Mouse (Mus musculus): ENCODE results near the gene Pknox2. TPM values are rescaled to one million over a fixed set of nuclear protein-coding genes. Genes with fewer than 3 reads are reported as not detected.

The Pknox2 gene
- polyA plus RNA-seq, 1 experiment from 2014 or later = 33.4 TPM

GRCm38 (mm10) chr9:37133495-37133894, 13.7 kb downstream of the Pknox2 start:
- H3K27ac ChIP-seq (ENCODE audit: low read depth, low read length) = no peak overlapping the region
- H3K4me3 ChIP-seq (ENCODE audit: low read depth, low read length) = no peak overlapping the region
- H3K4me1 ChIP-seq (ENCODE audit: control insufficient read depth, insufficient read depth, low read length) = peaks cover 12% of the 10 kb centered on the region
- H3K36me3 ChIP-seq (ENCODE audit: control insufficient read depth, insufficient read depth, low read length) = no peaks in the 10 kb centered on the region
- no peaks in the 10 kb centered on the region for H3K27me3 ChIP-seq (ENCODE audit: control insufficient read depth, insufficient read depth, low read length)
- no peak overlapping the region for H3K9ac ChIP-seq (replicated peaks; ENCODE audit: low read depth, low read length)
- WGBS = 85% methylated on average over 7 of the region's 7 CpGs
- no peaks in the 10 kb centered on the region for H3K9me3 ChIP-seq (ENCODE audit: control insufficient read depth, low read length)
- no peak for ATAC-seq (ENCODE audit: low read depth)
- H3K4me2 ChIP-seq (ENCODE audit: low read depth, low read length) = no peak overlapping the region

DNA sequence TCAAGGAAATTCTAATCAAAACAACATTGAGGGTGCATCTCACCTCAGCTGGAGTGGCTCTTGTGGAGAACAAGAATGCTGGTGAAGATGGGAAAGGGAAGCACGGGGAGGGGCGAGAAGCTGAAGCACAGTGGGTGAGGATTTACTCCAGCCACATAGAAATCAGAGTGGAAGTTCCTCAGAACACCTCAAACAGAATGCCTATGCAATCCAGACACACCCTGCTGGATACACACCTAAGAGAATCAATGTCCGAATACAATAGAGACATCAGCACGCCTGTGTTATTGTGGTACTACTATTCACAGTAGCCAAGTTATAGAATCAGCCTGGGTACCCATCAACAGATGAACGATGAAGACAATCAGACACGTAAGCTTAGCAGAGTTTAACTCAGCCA, 18.2 kb downstream of the Pknox2 start:
- Histone ChIP-seq H3K36me3 (ENCODE audit: control insufficient read depth, insufficient read depth, low read length) (no peaks in the 10 kb centered on the region), H3K4me2 (ENCODE audit: low read depth, low read length) (no peak overlapping the region), H3K27me3 (ENCODE audit: control insufficient read depth, insufficient read depth, low read length) (no peaks in the 10 kb centered on the region), H3K4me1 (ENCODE audit: control insufficient read depth, insufficient read depth, low read length) (no peaks in the 10 kb centered on the region), H3K27ac (ENCODE audit: low read depth, low read length) (no peak overlapping the region), H3K9ac (replicated peaks; ENCODE audit: low read depth, low read length) (no peak overlapping the region), H3K9me3 (ENCODE audit: control insufficient read depth, low read length) (no peaks in the 10 kb centered on the region), H3K4me3 (ENCODE audit: low read depth, low read length) (no peak overlapping the region)
- ATAC-seq (ENCODE audit: low read depth) = no peak
- 88% methylated on average over 6 of the region's 6 CpGs for WGBS

DNA sequence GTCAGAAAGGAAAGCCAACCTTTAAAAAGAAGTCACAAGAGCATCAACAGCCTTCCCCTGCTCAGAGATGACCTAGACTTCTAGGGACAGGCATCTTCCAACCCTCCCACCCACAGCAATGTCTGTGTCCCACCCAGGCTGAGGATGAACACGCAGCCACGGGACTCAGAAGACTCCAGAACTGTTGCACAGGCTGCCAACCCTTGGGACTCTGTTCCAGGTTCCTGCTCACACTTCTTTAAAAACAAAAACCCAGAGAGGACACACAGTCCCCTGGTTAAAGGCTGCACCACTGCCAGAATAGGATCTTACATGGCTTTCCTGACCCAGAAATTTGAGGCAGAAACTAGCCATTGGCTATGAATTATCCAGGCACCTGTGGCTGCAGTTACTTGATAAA, 21.0 kb downstream of the Pknox2 start:
- Histone ChIP-seq H3K36me3 (ENCODE audit: control insufficient read depth, insufficient read depth, low read length) (no peaks in the 10 kb centered on the region), H3K9me3 (ENCODE audit: control insufficient read depth, low read length) (no peaks in the 10 kb centered on the region), H3K4me3 (ENCODE audit: low read depth, low read length) (no peak overlapping the region), H3K4me2 (ENCODE audit: low read depth, low read length) (no peak overlapping the region), H3K4me1 (ENCODE audit: control insufficient read depth, insufficient read depth, low read length) (peaks cover 22% of the 10 kb centered on the region), H3K27me3 (ENCODE audit: control insufficient read depth, insufficient read depth, low read length) (no peaks in the 10 kb centered on the region), H3K9ac (replicated peaks; ENCODE audit: low read depth, low read length) (no peak overlapping the region), H3K27ac (ENCODE audit: low read depth, low read length) (no peak overlapping the region)
- 91% methylated on average over 2 of the region's 2 CpGs for whole genome bisulfite sequencing
- ATAC-seq (ENCODE audit: low read depth) = no peak

- ATAC-seq (ENCODE audit: low read depth) = no peak
- H3K9ac ChIP-seq (replicated peaks; ENCODE audit: low read depth, low read length) = no peak overlapping the region
- H3K4me3 ChIP-seq (ENCODE audit: low read depth, low read length) = no peak overlapping the region
- H3K4me1 ChIP-seq (ENCODE audit: control insufficient read depth, insufficient read depth, low read length) = peaks cover 27% of the 10 kb centered on the region
- H3K27me3 ChIP-seq (ENCODE audit: control insufficient read depth, insufficient read depth, low read length) = no peaks in the 10 kb centered on the region
- no peaks in the 10 kb centered on the region for H3K9me3 ChIP-seq (ENCODE audit: control insufficient read depth, low read length)
- no peaks in the 10 kb centered on the region for H3K36me3 ChIP-seq (ENCODE audit: control insufficient read depth, insufficient read depth, low read length)
- H3K27ac ChIP-seq (ENCODE audit: low read depth, low read length) = no peak overlapping the region
- 72% methylated on average over 8 of the region's 8 CpGs for WGBS
- no peak overlapping the region for H3K4me2 ChIP-seq (ENCODE audit: low read depth, low read length)
These were observed 22.3 kb downstream of the Pknox2 start for GRCm38 (mm10) chr9:37124696-37125480.

DNA sequence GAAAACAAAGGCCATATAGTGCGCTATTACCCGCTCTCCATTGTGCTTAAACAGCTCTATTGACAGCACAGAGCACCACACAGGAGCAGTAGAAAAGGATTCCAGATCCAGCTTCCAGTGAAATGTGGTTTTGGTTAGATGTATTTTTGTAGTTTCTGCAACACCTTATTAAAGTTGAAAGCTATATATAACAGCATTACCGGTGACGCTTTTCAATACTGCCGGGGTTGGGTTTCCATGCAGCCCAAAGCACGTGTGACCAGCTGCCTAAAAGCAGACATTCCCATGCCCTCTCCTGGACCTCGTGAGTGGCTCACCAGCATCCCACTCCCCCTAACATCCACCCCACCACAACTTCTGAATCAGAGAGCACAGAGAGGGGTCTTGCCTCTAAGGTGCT, 23.8 kb downstream of the Pknox2 start:
- WGBS = 30% methylated on average over 7 of the region's 7 CpGs
- 0 out of 2 replicates have a peak, but pooled peaks have one; percentile 4 for ATAC-seq (ENCODE audit: low read depth)
- H3K27ac ChIP-seq (ENCODE audit: low read depth, low read length) = 0 out of 2 replicates have a peak overlapping the region, but pooled peaks have one; percentile 1
- H3K27me3 ChIP-seq (ENCODE audit: control insufficient read depth, insufficient read depth, low read length) = no peaks in the 10 kb centered on the region
- H3K9me3 ChIP-seq (ENCODE audit: control insufficient read depth, low read length) = no peaks in the 10 kb centered on the region
- no peak overlapping the region for H3K4me2 ChIP-seq (ENCODE audit: low read depth, low read length)
- H3K36me3 ChIP-seq (ENCODE audit: control insufficient read depth, insufficient read depth, low read length) = no peaks in the 10 kb centered on the region
- no peak overlapping the region for H3K4me3 ChIP-seq (ENCODE audit: low read depth, low read length)
- peaks cover 27% of the 10 kb centered on the region for H3K4me1 ChIP-seq (ENCODE audit: control insufficient read depth, insufficient read depth, low read length)
- no peak overlapping the region; the same call in 1 of the 2 replicates for H3K9ac ChIP-seq (replicated peaks; ENCODE audit: low read depth, low read length)

DNA sequence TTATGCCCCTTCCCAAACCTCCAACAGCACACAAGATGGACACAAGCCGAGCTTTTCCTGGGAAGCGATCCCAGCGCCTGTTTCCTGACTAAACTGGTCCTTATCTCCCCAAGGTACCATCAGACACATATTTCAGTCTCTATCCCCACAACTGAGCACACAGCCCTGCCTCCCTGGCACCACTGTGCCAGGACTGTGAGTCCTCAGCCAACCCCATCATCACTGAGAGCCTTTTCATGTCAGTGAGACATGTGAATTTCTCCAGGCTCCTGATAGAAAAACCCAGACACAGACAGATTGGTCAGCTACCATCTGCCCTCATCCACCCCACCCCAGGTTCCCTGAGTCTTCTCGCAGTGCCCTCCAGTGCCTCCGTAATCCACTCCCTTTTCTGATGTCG, 24.2 kb downstream of the Pknox2 start:
- H3K27me3 ChIP-seq (ENCODE audit: control insufficient read depth, insufficient read depth, low read length) = no peaks in the 10 kb centered on the region
- H3K9me3 ChIP-seq (ENCODE audit: control insufficient read depth, low read length) = no peaks in the 10 kb centered on the region
- peaks cover 27% of the 10 kb centered on the region for H3K4me1 ChIP-seq (ENCODE audit: control insufficient read depth, insufficient read depth, low read length)
- no peak overlapping the region for H3K4me3 ChIP-seq (ENCODE audit: low read depth, low read length)
- no peaks in the 10 kb centered on the region for H3K36me3 ChIP-seq (ENCODE audit: control insufficient read depth, insufficient read depth, low read length)
- no peak overlapping the region for H3K4me2 ChIP-seq (ENCODE audit: low read depth, low read length)
- peak overlapping the region; percentile 60; the same call in 1 of the 2 replicates for H3K27ac ChIP-seq (ENCODE audit: low read depth, low read length)
- no peak for ATAC-seq (ENCODE audit: low read depth)
- H3K9ac ChIP-seq (replicated peaks; ENCODE audit: low read depth, low read length) = no peak overlapping the region; the same call in 1 of the 2 replicates
- 31% methylated on average over 6 of the region's 6 CpGs for WGBS

DNA sequence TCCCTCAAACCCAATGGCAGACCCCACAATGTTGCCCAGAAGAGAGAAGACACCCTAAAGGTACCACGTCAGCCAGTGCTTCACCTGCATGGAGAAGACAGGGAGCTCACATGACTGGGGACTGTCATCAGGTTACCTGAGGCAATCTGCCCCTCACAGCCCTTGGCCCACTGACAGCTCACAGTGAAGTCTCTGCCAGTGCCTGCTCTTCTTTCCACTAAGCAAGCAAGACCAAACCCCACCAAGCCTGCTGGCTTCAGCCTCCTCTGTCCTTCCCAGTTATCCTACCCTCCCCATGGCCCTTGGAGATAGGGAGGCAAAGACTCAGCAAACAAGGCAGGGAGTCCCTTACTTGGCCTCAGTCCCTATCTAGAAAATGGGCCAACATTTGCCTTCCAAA, 24.8 kb downstream of the Pknox2 start:
- WGBS = 25% methylated on average over 1 of the region's 1 CpGs
- no peaks in the 10 kb centered on the region for H3K9me3 ChIP-seq (ENCODE audit: control insufficient read depth, low read length)
- no peak overlapping the region for H3K9ac ChIP-seq (replicated peaks; ENCODE audit: low read depth, low read length)
- H3K36me3 ChIP-seq (ENCODE audit: control insufficient read depth, insufficient read depth, low read length) = no peaks in the 10 kb centered on the region
- H3K4me3 ChIP-seq (ENCODE audit: low read depth, low read length) = no peak overlapping the region
- no peak overlapping the region for H3K4me2 ChIP-seq (ENCODE audit: low read depth, low read length)
- ATAC-seq (ENCODE audit: low read depth) = 0 out of 2 replicates have a peak, but pooled peaks have one; percentile 18
- peaks cover 27% of the 10 kb centered on the region for H3K4me1 ChIP-seq (ENCODE audit: control insufficient read depth, insufficient read depth, low read length)
- H3K27ac ChIP-seq (ENCODE audit: low read depth, low read length) = peak overlapping the region; percentile 60
- no peaks in the 10 kb centered on the region for H3K27me3 ChIP-seq (ENCODE audit: control insufficient read depth, insufficient read depth, low read length)

DNA sequence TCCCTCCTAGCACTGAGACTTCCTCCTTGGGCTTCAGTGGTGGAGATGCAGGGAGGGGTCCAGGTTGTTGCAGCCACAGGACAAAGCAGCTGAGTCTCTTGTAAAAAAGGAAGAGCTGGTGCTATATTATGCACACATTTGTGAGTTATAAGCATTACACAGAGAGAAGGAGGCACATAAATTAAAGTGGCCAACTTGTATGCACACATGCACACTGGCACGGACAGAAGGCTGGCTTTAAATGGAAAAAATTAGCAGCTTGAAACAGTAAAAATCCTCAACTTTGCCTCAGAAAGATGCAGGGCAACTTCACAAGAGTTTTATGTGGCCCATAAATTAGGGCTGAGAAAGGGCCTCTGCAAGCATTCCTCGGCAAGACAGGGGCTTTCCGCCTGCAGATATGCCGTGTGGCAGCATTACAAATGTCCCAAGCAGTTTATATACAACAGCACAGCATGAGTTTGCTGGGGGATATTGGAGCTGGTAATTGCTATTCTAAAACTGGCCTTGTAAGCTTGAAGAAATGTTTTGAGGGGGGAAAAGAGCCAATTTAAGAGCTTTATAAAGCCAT, 25.4 kb downstream of the Pknox2 start:
- Histone ChIP-seq H3K36me3 (ENCODE audit: control insufficient read depth, insufficient read depth, low read length) (no peaks in the 10 kb centered on the region), H3K4me2 (ENCODE audit: low read depth, low read length) (no peak overlapping the region), H3K27me3 (ENCODE audit: control insufficient read depth, insufficient read depth, low read length) (no peaks in the 10 kb centered on the region), H3K27ac (ENCODE audit: low read depth, low read length) (peak overlapping the region; percentile 60), H3K9ac (replicated peaks; ENCODE audit: low read depth, low read length) (no peak overlapping the region), H3K4me3 (ENCODE audit: low read depth, low read length) (no peak overlapping the region), H3K4me1 (ENCODE audit: control insufficient read depth, insufficient read depth, low read length) (peaks cover 27% of the 10 kb centered on the region), H3K9me3 (ENCODE audit: control insufficient read depth, low read length) (no peaks in the 10 kb centered on the region)
- 10% methylated on average over 4 of the region's 4 CpGs for WGBS
- ATAC-seq (ENCODE audit: low read depth) = peak; percentile 47; the same call in 1 of the 2 replicates

- Histone ChIP-seq H3K36me3 (ENCODE audit: control insufficient read depth, insufficient read depth, low read length) (no peaks in the 10 kb centered on the region), H3K4me3 (ENCODE audit: low read depth, low read length) (no peak overlapping the region), H3K9me3 (ENCODE audit: control insufficient read depth, low read length) (no peaks in the 10 kb centered on the region), H3K27me3 (ENCODE audit: control insufficient read depth, insufficient read depth, low read length) (no peaks in the 10 kb centered on the region), H3K4me1 (ENCODE audit: control insufficient read depth, insufficient read depth, low read length) (peaks cover 31% of the 10 kb centered on the region), H3K27ac (ENCODE audit: low read depth, low read length) (no peak overlapping the region), H3K9ac (replicated peaks; ENCODE audit: low read depth, low read length) (no peak overlapping the region), H3K4me2 (ENCODE audit: low read depth, low read length) (no peak overlapping the region)
- no peak for ATAC-seq (ENCODE audit: low read depth)
- WGBS = 41% methylated on average over 6 of the region's 6 CpGs
These were observed 26.4 kb downstream of the Pknox2 start for GRCm38 (mm10) chr9:37120801-37121200.

Data from neural tube, embryonic 14.5 days (tissue).